Mouse (Mus musculus) stomach, postnatal 0 days (tissue): ENCODE results near the gene Gm11111.

ENCODE experiments used
- CTCF ChIP-seq: IDR thresholded peaks from 2 replicates; pipeline ENCODE4 v1.5.1; 2016; ENCODE audit warnings: antibody characterized with exemption, low read depth, mild to moderate bottlenecking, moderate library complexity
- EP300 ChIP-seq: optimal IDR thresholded peaks from 2 replicates; pipeline ENCODE3; 2016; ENCODE audit warnings: antibody characterized with exemption

DNA sequence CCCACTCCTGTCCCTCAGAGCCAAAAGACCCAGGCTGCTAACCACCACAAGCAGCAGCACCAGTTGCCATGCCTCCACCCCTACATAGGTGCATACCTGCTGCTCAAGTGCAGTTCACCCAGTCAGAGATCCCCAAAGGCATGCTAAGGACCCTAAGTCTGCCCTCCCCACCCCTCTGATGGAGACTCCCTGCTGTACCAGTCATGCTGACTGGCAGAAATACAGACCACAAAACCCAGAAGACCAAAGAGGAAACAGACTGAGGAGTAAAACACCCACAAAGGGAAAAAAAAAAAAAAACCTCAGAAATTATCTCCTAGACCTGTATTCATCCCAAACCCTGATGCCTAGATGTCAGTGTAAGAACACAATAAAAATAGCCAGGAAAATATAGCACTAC lies 33.4 kb downstream of the Gm11111 start:
- TF ChIP-seq CTCF, result no peak
- no peak for TF ChIP-seq EP300
